Mouse (Mus musculus): ENCODE measurements around the gene Sphk1. TPM values are rescaled to one million over a fixed set of nuclear protein-coding genes. Genes with fewer than 3 reads are reported as not detected.

Sphk1 gene
- polyA plus RNA-seq, 1 experiment from 2014 or later, result 3.0 TPM

GRCm38 (mm10) chr11:116531371-116532191 is 856 bp downstream of the Sphk1 start:
- 1% methylated on average over 48 of the region's 48 CpGs for WGBS (ENCODE audit: insufficient replicate concordance)
- no peak overlapping the region for H3K27ac ChIP-seq (ENCODE audit: low read depth, low read length)
- peak overlapping the region; percentile 62 for H3K4me3 ChIP-seq (ENCODE audit: low read depth, low read length)
- peaks cover 45% of the 10 kb centered on the region for H3K27me3 ChIP-seq (ENCODE audit: control insufficient read depth, insufficient read depth, low read length)
- H3K9me3 ChIP-seq (replicated peaks; ENCODE audit: control insufficient read depth, low read length), result no peaks in the 10 kb centered on the region
- H3K4me2 ChIP-seq, result peak overlapping the region; percentile 99
- H3K4me1 ChIP-seq (ENCODE audit: control insufficient read depth, insufficient read depth, low read length), result peaks cover 37% of the 10 kb centered on the region
- ATAC-seq (replicated peaks; ENCODE audit: insufficient number of reproducible peaks, low FRiP score, low TSS enrichment), result no peak
- H3K36me3 ChIP-seq (ENCODE audit: control insufficient read depth, insufficient read depth, low read length), result no peaks in the 10 kb centered on the region
- H3K9ac ChIP-seq (ENCODE audit: low read depth, low read length), result peak overlapping the region; percentile 59

- ATAC-seq (replicated peaks; ENCODE audit: insufficient number of reproducible peaks, low FRiP score, low TSS enrichment), result no peak
- no peaks in the 10 kb centered on the region for H3K36me3 ChIP-seq (ENCODE audit: control insufficient read depth, insufficient read depth, low read length)
- H3K4me2 ChIP-seq, result peak overlapping the region; percentile 99
- peaks cover 45% of the 10 kb centered on the region for H3K4me1 ChIP-seq (ENCODE audit: control insufficient read depth, insufficient read depth, low read length)
- WGBS (ENCODE audit: insufficient replicate concordance), result under 1% methylated on average over 30 of the region's 30 CpGs
- H3K27ac ChIP-seq (ENCODE audit: low read depth, low read length), result no peak overlapping the region
- H3K27me3 ChIP-seq (ENCODE audit: control insufficient read depth, insufficient read depth, low read length), result peaks cover 43% of the 10 kb centered on the region
- H3K4me3 ChIP-seq (ENCODE audit: low read depth, low read length), result peak overlapping the region; percentile 62
- peak overlapping the region; percentile 71 for H3K9ac ChIP-seq (ENCODE audit: low read depth, low read length)
- no peaks in the 10 kb centered on the region for H3K9me3 ChIP-seq (replicated peaks; ENCODE audit: control insufficient read depth, low read length)
These were observed 1.6 kb downstream of the Sphk1 start for GRCm38 (mm10) chr11:116532262-116532809.

- Histone ChIP-seq H3K4me2 (peak overlapping the region; percentile 99), H3K9me3 (replicated peaks; ENCODE audit: control insufficient read depth, low read length) (no peaks in the 10 kb centered on the region), H3K27me3 (ENCODE audit: control insufficient read depth, insufficient read depth, low read length) (peaks cover 43% of the 10 kb centered on the region), H3K4me1 (ENCODE audit: control insufficient read depth, insufficient read depth, low read length) (peaks cover 45% of the 10 kb centered on the region), H3K27ac (ENCODE audit: low read depth, low read length) (no peak overlapping the region), H3K36me3 (ENCODE audit: control insufficient read depth, insufficient read depth, low read length) (no peaks in the 10 kb centered on the region), H3K4me3 (ENCODE audit: low read depth, low read length) (peak overlapping the region; percentile 62), H3K9ac (ENCODE audit: low read depth, low read length) (peak overlapping the region; percentile 71)
- WGBS (ENCODE audit: insufficient replicate concordance), result 1% methylated on average over 50 of the region's 50 CpGs
- no peak for ATAC-seq (replicated peaks; ENCODE audit: insufficient number of reproducible peaks, low FRiP score, low TSS enrichment)
These were observed 2.1 kb downstream of the Sphk1 start for GRCm38 (mm10) chr11:116532810-116533338.

- peaks cover 3% of the 10 kb centered on the region; the same call in 1 of the 2 replicates for H3K36me3 ChIP-seq (ENCODE audit: control insufficient read depth, insufficient read depth, low read length)
- H3K9ac ChIP-seq (ENCODE audit: low read depth, low read length), result peak overlapping the region; percentile 71
- peak; percentile 47; the same call in 1 of the 2 replicates for ATAC-seq (replicated peaks; ENCODE audit: insufficient number of reproducible peaks, low FRiP score, low TSS enrichment)
- peak overlapping the region; percentile 62 for H3K4me3 ChIP-seq (ENCODE audit: low read depth, low read length)
- no peaks in the 10 kb centered on the region for H3K9me3 ChIP-seq (replicated peaks; ENCODE audit: control insufficient read depth, low read length)
- 1% methylated on average over 55 of the region's 63 CpGs for WGBS (ENCODE audit: insufficient replicate concordance)
- H3K27me3 ChIP-seq (ENCODE audit: control insufficient read depth, insufficient read depth, low read length), result peaks cover 43% of the 10 kb centered on the region
- H3K4me2 ChIP-seq, result peak overlapping the region; percentile 99
- peaks cover 45% of the 10 kb centered on the region for H3K4me1 ChIP-seq (ENCODE audit: control insufficient read depth, insufficient read depth, low read length)
- H3K27ac ChIP-seq (ENCODE audit: low read depth, low read length), result 0 out of 2 replicates have a peak overlapping the region, but pooled peaks have one; percentile 25
These were observed 2.8 kb downstream of the Sphk1 start for GRCm38 (mm10) chr11:116533341-116534153.

- no peaks in the 10 kb centered on the region for H3K9me3 ChIP-seq (replicated peaks; ENCODE audit: control insufficient read depth, low read length)
- peak overlapping the region; percentile 71; the same call in 1 of the 2 replicates for H3K9ac ChIP-seq (ENCODE audit: low read depth, low read length)
- H3K4me1 ChIP-seq (ENCODE audit: control insufficient read depth, insufficient read depth, low read length), result peaks cover 45% of the 10 kb centered on the region
- peak overlapping the region; percentile 62 for H3K4me3 ChIP-seq (ENCODE audit: low read depth, low read length)
- ATAC-seq (replicated peaks; ENCODE audit: insufficient number of reproducible peaks, low FRiP score, low TSS enrichment), result no peak; the same call in 1 of the 2 replicates
- H3K36me3 ChIP-seq (ENCODE audit: control insufficient read depth, insufficient read depth, low read length), result peaks cover 11% of the 10 kb centered on the region; the same call in 1 of the 2 replicates
- WGBS (ENCODE audit: insufficient replicate concordance), result 16% methylated on average over 20 of the region's 20 CpGs
- 0 out of 2 replicates have a peak overlapping the region, but pooled peaks have one; percentile 25 for H3K27ac ChIP-seq (ENCODE audit: low read depth, low read length)
- H3K27me3 ChIP-seq (ENCODE audit: control insufficient read depth, insufficient read depth, low read length), result peaks cover 43% of the 10 kb centered on the region
- peak overlapping the region; percentile 99 for H3K4me2 ChIP-seq
These were observed 3.6 kb downstream of the Sphk1 start for GRCm38 (mm10) chr11:116534154-116534865.

GRCm38 (mm10) chr11:116536685-116537084 is 6.0 kb downstream of the Sphk1 start:
- H3K36me3 ChIP-seq (ENCODE audit: control insufficient read depth, insufficient read depth, low read length), result peaks cover 23% of the 10 kb centered on the region

GRCm38 (mm10) chr11:116537388-116537787 is 6.7 kb downstream of the Sphk1 start:
- Histone ChIP-seq H3K4me1 (ENCODE audit: control insufficient read depth, insufficient read depth, low read length) (peaks cover 26% of the 10 kb centered on the region), H3K9me3 (replicated peaks; ENCODE audit: control insufficient read depth, low read length) (no peaks in the 10 kb centered on the region), H3K4me2 (no peak overlapping the region), H3K36me3 (ENCODE audit: control insufficient read depth, insufficient read depth, low read length) (peaks cover 23% of the 10 kb centered on the region), H3K4me3 (ENCODE audit: low read depth, low read length) (no peak overlapping the region), H3K27me3 (ENCODE audit: control insufficient read depth, insufficient read depth, low read length) (peaks cover 19% of the 10 kb centered on the region), H3K27ac (ENCODE audit: low read depth, low read length) (no peak overlapping the region), H3K9ac (ENCODE audit: low read depth, low read length) (no peak overlapping the region)
- WGBS (ENCODE audit: insufficient replicate concordance), result 41% methylated on average over 5 of the region's 5 CpGs
- ATAC-seq (replicated peaks; ENCODE audit: insufficient number of reproducible peaks, low FRiP score, low TSS enrichment), result no peak

More at GRCm38 (mm10) chr11:116536685-116537084, 6.0 kb downstream of the Sphk1 start:
- Histone ChIP-seq H3K4me3 (ENCODE audit: low read depth, low read length) (no peak overlapping the region), H3K4me2 (no peak overlapping the region), H3K9me3 (replicated peaks; ENCODE audit: control insufficient read depth, low read length) (no peaks in the 10 kb centered on the region), H3K4me1 (ENCODE audit: control insufficient read depth, insufficient read depth, low read length) (peaks cover 31% of the 10 kb centered on the region), H3K27me3 (ENCODE audit: control insufficient read depth, insufficient read depth, low read length) (peaks cover 26% of the 10 kb centered on the region), H3K27ac (ENCODE audit: low read depth, low read length) (no peak overlapping the region), H3K9ac (ENCODE audit: low read depth, low read length) (no peak overlapping the region)
- 58% methylated on average over 7 of the region's 7 CpGs for WGBS (ENCODE audit: insufficient replicate concordance)
- no peak for ATAC-seq (replicated peaks; ENCODE audit: insufficient number of reproducible peaks, low FRiP score, low TSS enrichment)

Measured in heart, embryonic 11.5 days (tissue).